Mouse (Mus musculus): Measurements from ENCODE around the gene Maml2.

The Maml2 gene

GRCm38 (mm10) chr9:13297668-13298512 lies at the start of gene Maml2:
Gene Maml2 (plus strand): TSS chr9:13297957.
- peak; percentile 90 for DNase-seq

GRCm38 (mm10) chr9:13248104-13248503 lies 49.7 kb upstream of the Maml2 start:
- no peak for DNase-seq

DNA sequence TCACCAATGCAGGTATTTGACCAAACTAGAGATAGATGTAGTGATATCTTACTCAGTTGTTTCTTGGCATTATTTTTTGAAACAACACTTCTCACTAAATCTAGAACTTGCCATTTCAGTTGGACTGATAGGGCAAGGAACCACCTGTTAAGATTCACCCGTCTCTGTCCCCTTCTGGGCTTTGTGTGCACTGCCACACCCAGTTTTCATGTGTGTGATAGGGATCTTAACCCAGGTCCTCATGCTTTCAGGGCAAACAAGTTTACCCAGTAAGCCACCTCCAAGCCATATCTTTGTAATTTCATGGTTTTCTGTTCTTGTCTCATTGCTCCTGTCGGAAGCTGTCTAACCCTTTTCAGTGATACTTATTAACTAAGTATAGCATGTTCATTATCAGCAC lies 46.5 kb upstream of the Maml2 start:
- no peak for DNase-seq

DNA sequence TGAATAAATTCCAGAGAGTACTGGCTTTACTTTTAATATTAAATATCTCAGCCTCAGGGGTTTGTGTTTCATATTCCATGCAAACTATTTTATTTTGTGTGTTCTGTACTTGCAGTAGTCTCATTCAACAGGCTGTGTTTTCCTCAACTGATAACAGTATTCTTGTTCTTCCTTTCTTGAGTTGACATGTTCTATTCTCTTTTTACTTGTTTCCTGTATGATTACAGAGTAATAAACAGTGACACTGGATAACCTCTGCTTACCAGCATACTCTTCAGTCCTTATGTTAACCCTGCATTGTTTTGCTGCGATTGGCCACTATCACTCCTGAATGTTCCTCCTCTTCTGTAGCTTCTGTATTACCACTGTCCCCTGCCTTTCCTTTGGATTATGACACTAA lies 41.0 kb upstream of the Maml2 start:
- DNase-seq = no peak

GRCm38 (mm10) chr9:13258173-13258572 lies 39.6 kb upstream of the Maml2 start:
- no peak for DNase-seq

GRCm38 (mm10) chr9:13260980-13261379 lies 36.8 kb upstream of the Maml2 start:
- DNase-seq = no peak

DNA sequence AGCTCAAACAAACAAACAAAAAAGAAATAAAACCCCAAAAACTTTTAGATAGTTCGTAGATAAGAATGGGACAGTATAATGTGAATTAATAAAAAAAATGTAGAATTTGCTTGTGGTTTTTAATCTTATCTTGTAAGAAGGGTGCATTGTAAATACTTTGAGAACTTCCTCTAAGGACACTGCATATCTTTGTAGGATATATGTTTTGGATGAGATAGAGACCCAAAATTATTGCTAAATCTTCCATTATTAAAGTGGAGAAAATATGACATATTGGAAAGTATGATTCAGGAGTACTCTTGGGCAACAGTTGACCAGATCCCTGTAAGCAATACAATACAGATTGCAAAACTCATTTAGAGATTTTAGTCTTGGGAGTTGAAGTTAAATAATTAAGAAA lies 24.5 kb upstream of the Maml2 start:
- DNase-seq = no peak

DNA sequence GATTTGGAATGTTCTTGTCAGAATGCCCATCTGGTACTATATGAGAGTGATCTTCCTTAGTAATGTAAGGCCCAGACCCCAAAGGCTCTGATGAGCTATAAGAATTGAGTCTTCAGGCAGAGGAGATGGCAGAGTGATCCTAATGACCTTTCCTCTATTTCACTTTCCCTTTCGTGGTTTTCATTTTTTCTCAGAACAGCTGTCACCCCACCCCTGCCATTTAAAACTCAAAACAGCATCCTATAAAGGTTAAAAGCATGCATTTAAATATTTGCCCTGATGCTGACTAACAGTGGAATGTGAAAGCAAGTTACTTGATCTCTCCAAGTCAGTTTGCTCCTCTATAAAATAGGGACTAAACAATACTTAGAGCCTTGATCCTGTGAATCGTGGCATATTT lies 10.3 kb upstream of the Maml2 start:
- no peak for DNase-seq

- peak; percentile 92 for DNase-seq
Measured at GRCm38 (mm10) chr9:13296274-13297121, 1.3 kb upstream of the Maml2 start.

- DNase-seq = peak; percentile 29
Measured at GRCm38 (mm10) chr9:13297122-13297667, 562 bp upstream of the Maml2 start.

DNA sequence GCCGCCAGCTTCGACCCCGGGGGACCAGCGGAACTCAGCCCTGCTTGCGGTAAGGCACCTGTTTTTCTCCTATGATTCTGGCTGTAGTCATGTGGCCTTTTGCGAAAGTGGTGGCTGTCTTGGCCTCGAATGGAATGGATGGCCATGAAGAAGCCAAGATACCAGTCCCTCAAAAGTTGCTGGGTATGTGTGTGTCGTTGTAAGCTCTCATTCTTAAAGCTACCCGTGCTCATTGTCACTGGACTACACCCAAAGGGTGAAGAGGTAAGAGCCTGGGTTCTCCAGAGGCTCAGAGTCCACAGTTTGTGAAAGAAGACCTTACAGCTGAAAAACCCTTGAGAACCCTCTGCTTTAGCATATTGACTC lies 739 bp downstream of the Maml2 start:
- DNase-seq = no peak

GRCm38 (mm10) chr9:13299190-13299589 lies 1.4 kb downstream of the Maml2 start:
- no peak for DNase-seq

- DNase-seq = no peak
Measured at GRCm38 (mm10) chr9:13300041-13300441, 2.3 kb downstream of the Maml2 start.

- no peak for DNase-seq
Measured at GRCm38 (mm10) chr9:13300891-13301782, 3.4 kb downstream of the Maml2 start.

DNA sequence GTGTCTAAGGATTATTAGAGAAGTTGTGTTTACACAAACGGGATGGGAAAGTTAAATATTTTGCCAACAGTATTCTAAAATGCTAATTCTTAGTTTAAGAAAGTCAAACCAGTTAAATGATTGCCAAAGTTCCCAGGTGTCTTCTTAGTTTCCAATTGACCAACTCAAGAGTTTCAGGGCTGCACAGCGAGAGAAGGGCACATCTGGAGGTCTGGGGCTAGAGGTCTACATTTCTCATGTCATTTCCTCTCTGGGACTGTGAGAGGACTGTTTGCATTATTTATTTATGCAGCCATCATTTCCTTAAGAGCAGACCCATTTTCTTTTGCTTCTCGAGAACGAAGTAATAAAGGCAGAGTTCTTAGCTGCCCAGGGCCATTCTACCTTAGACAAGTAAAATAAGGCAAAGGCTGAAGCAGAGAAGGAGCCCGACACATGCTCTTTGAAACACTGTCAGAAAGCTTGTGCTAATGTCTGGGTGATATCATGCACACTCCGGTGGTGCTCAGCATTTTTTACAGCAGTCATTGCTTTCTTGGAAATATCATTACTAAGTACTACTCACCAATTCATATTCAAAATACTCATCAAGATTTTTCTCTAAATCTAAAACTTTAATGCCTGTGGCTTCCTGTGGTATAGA lies 4.5 kb downstream of the Maml2 start:
- no peak for DNase-seq

- no peak for DNase-seq
Measured at GRCm38 (mm10) chr9:13303099-13303771, 5.5 kb downstream of the Maml2 start.

DNA sequence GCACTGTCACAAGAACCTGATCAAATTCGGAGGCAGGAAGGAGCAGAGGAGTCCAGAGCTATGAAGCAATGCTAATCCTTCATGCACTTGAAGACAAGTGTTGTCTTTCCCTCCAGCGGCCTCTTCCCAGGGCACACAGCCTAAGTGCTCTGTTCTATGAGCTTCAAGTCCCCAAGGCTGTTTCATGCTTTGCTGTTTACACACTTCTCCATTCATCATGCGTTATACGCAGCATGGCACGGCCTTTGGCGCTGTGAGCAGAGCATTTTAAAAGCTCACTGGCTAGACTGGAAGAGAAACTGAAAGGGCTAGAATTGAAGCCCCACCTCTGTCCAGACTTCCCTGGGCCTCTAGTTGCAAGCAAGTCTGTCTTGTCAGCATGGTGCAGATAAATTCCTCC lies 6.2 kb downstream of the Maml2 start:
- no peak for DNase-seq

DNA sequence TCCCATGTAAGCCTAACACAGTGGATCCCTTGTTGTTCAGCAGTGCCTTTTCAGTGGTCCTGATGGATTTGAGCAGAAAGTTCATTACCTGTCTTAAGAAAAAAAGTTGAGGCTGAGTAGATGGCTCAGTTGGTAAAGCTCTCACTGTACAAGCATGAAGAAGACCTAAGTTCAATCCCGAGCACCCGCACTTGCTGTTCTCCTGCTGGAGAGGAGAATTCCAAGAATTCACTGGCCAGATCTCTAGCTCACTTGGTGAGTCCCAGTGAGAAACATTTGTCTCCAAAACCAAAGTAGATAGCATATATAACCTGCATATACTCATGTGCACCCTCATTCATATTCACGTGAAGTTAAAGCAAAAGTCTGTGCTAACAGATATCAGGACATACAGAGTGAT lies 8.7 kb downstream of the Maml2 start:
- no peak for DNase-seq

DNA sequence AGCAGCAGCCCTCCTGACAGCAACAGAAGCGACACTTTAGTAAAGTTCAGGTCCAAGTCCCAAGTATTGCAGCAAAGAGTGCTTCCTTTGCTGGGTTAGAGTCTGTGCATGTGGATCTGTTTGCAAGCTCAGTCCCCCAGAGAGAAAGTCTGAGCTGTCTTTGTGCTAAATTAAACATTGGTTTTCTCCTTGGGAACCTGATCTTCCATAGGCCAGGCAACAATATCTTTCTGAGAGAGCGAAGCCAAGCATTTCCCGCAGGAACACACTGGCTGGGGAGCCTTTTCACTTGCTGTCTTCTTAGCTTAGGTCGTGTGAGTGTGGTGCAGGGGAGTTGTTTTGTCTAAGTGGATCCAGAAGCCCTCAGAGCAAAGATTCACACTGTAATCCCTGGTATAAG lies 9.5 kb downstream of the Maml2 start:
- DNase-seq = no peak

- no peak for DNase-seq
Measured at GRCm38 (mm10) chr9:13308718-13309117, 11.0 kb downstream of the Maml2 start.

DNA sequence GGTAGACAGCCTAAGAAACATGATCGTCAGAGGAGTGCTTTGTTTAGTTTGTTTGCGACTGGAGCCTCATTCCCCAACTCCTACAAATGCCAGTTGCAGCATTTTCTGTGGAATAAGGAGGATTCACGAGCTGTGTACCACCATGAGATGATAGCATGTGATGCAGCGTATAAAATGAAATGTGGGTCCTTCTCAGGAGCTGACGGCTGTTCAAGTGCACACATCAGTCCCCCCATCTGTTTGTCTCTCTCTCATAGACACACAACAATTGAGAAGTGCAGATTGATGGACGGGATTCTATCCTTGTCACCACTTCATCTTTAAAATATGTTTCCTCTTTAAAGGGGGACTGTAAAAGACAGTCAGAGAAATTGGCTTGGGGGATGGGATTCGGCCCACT lies 12.1 kb downstream of the Maml2 start:
- DNase-seq = no peak

- DNase-seq = no peak
Measured at GRCm38 (mm10) chr9:13310236-13310635, 12.5 kb downstream of the Maml2 start.
